Mouse (Mus musculus) layer of hippocampus, adult 9-11 months (tissue): ENCODE data around the gene Defa32.
"Not testable (repeated sequence)": the region's sequence is repeated elsewhere in the genome, so short reads cannot be mapped to it uniquely, and the experiment has no call there.

Source experiments
- DNase-seq: peaks from one replicate; pipeline ENCODE4 v3.0.0; 2022

Defa32 gene

DNA sequence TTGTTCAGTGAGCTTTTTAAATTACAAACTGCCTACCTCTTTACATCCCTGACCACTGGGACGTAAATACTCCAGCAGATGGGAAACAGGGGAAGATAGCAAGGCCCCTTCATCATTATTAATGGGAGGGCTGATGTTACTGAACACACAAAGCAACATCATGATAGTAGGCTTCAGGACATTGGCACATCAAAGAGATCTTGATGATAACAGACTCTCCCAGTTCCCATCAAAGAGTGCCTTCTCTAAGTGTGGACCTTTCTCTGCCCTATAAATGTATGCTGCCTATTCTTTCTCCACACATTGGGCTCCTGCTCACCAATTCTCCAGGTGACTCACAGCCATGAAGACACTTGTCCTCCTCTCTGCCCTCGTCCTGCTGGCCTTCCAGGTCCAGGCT lies at the start of gene Defa32:
Defa32 (plus strand) TSS at position 301 of the 400 bp plus-strand sequence.
- not testable (repeated sequence) for DNase-seq

GRCm38 (mm10) chr8:21508958-21509357 lies 19.9 kb upstream of the Defa32 start, which contains the start of gene Defa20:
Gene Defa20 (plus strand): TSS chr8:21509258.
- DNase-seq, result not testable (repeated sequence)

DNA sequence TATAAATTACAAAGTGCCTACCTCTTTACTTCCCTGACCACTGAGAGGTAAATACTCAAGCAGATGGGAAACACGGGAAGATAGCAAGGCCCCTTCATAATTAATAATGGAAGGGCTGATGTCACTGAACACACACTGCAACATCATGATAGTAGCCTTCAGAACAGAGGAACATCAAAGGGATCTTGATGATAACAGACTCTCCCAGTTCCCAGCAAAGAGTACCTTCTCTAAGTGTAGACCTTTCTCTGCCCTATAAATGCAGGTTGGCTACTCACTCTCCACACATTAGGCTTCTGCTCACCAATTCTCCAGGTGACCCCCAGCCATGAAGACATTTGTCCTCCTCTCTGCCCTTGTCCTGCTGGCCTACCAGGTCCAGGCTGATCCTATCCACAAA lies 36.3 kb downstream of the Defa32 start, which contains the start of gene Defa37:
Defa37 (plus strand) TSS at position 301 of the 400 bp plus-strand sequence.
- DNase-seq, result not testable (repeated sequence)
